Mouse (Mus musculus) layer of hippocampus, adult 8-10 months (tissue): ENCODE measurements around the gene Cnfn. TPM values are rescaled to one million over a fixed set of nuclear protein-coding genes. Genes with fewer than 3 reads are reported as not detected.

Source experiments
- DNase-seq, 2 experiments: peaks; one replicate each; pipeline ENCODE4 v3.0.0; 2022; ENCODE audit warnings: low spot score in 2 of 2
- total RNA-seq, 4 experiments: library from RNA; stranded (reverse); gene quantifications; 2 replicates each; pipeline ENCODE4 v1.2.4; 2022

Gene Cnfn
- total RNA-seq, 4 experiments from 2014 or later: 0.73 TPM; not detected in 3

DNA sequence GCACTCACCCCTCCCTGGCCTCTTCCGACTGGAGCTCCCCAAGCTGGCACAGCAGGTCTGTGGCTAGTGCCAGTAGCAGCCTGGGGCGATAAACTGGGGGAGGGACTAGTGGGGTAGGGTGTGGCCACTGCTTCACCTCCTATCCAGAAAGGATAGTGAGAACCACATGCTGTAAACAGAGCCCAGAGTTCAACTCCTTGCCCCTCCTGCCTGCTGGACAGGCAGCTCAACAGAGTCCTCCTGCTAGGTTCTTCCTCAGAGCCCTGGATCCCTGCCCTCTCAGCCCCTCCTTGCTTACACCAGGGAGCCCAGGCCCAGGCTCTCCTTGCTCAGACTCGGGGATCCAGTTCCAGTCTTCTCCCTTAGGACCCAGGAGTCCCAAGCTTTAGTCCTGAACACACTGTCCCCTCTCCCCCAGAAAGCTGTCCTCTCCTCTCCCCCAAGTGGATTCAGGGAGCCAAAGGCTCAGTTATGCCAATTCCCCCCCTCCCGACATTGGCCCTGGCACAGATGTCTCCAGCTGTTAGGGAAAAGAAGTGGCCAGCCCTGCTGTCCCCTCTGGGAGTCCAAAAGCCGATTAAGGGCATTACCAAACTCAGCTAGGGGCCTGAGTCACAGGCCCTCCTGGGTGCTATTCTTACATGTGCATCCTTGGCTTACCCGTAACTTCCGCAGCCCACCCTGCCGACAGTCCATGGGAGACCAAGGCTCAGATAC lies 20.7 kb upstream of the Cnfn start:
- no peak for DNase-seq

DNA sequence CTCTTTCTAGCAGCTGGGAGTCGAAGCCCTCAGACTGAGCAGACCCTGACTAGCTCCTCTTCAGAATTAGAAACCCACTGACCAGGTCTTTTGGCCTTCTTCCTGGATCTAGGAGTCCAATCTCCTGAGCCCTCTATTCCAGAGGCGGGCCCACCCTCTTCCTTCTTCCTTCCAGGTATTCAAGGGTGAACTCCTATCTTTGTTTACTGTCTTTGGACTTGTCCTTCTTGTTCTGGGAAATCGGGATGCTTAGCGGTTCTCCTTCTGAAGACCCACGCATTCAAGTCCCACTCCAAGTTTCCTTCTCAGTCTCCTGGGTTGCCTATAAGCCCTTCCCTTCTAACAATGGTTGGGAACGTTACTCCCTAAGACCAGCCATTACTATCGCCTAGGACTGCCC lies 19.4 kb upstream of the Cnfn start:
- DNase-seq: no peak

DNA sequence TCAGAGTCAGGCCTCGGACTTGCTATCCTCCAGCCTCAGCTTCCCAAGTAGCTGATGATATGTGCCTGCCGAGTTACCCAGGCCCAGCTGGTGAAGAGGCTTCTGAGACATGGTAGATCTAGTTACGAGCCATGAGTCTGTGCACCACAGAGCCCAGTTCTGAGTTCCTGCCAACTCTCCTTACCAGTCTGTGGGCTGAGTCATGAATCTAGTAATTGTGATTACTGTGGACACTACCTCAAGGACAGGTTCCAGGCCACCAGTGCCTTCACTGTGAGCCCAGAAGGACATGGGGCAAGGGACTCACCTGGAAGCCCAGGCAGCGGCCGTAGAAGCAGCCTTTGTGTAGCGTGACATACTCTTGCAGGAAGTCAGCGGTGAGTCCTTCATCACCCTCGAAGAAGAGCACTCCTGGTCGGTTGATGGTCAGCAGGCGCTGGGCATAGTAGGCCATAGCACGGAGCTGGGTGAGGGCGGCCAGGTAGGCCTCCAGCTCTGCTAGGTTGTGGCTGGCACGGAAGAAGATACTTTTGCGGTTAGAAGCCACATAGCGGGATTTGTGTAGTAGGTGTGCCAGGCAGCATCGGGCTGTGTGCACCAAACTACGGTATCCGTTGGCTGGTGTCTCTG lies 18.4 kb upstream of the Cnfn start:
- DNase-seq: no peak

DNA sequence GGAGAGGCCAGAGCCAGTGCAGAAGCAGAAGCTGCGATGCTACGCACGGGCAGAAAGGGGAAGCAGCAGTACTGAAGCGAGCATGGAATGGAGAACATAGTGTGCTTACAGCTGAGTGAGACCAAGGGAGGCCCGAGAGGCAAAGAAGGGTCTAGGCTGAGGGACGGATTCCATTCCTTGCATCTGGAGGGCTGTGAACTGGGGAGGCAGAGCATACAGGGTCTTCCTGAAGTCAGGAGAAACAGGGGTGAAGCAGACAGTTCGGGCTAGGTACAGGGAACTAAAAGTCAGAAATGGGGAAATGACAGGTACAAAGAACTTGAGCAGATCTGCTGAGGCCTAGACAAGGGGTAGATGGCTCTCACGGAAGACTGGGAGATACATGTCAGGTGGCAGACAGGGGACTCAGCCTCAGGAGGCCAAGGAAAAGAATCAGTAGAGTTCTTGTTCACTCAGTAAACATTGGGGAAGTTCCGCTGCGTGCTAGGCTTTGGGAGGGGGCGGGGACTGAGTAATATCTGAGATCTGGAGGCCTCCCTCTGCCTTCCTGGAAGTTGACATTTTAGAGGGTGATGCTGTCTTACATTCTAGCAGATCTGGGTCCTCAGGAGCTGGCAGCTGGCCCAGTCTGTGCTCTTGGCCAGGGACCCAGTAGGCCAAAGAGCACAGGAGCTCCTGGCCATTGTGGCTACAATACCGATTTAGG lies 16.5 kb upstream of the Cnfn start:
- peak in 1 of 2 experiments; percentile 53 for DNase-seq

DNA sequence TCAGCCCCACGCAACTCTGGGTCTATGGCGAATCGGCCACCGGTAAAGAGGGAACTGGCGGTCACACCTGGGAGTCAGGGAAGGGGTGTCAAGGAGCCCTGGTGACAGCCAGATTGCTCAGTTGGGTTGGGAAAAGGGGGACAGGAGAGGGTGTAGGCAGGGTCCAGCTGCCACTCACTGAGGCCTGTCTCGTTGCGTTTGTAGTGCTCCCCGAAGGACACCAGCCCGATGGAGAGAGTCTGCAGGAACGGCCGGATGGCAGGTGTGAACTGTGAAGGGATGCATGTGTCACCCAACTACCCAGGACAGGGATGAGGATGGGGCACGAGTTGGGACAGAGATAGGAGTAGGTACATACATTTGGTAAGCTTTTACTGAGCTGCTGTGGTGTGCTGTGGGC lies 15.7 kb upstream of the Cnfn start:
- DNase-seq: no peak

DNA sequence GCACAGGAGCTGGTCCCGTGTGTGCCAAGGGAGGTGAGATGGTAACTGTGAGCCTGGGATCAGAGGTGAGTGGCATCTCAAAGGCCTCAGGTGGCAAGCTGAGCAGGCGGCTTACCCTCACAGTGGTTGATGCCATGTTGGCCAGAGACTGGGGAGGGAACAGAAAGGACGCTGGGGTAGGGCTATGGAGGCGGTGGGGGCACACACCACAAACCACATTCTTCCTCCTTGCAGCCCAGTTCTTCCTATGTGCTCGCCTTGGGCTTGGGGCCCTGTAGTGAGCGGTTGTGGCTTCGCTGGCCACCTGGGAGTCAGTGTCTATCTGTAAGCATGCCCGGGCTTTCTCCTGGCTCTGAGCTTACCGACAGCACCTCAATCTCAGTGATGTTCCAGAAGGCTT lies 15.3 kb upstream of the Cnfn start:
- DNase-seq: no peak

DNA sequence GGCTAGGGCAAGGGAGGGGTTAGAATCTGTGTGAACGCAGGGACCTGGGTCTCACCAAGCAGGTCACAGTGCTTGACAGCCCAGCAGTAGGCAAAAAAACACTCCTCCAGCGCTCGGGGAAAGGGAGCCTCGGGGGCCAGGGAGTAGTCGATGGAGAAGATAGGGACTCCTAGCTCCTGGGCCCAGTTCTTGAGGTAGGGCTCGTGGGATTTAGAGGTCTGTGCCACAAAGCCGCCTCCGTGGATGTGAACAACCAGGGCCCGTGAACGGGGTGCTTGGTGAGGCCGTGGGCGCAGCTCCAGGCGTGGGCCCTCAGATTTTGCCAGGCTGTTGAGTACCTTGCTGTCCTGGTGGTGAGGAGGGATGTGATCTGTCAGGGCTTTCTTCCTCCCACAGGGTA lies 14.8 kb upstream of the Cnfn start:
- no peak for DNase-seq

- DNase-seq: no peak
Measured at GRCm38 (mm10) chr7:25383891-25384290, 14.4 kb upstream of the Cnfn start.

DNA sequence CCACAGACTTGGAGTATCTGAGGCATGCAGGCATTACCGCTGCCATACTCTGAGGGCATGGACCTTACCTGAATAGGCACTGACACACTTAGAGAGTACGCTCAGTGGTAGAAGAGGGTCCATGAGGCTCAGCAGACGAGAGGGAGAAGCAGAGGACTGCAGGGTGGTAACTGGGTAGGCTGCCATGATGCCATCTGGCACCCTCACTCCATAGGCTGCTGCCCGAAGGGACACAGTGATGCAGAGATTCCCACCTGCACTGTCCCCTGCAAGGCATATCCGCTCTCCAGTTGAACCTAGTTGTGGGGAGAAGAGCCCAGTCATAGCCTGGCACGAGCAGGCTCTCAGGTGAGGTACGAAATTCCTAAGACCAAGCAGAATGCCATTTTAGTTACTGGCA lies 13.9 kb upstream of the Cnfn start:
- DNase-seq: no peak

DNA sequence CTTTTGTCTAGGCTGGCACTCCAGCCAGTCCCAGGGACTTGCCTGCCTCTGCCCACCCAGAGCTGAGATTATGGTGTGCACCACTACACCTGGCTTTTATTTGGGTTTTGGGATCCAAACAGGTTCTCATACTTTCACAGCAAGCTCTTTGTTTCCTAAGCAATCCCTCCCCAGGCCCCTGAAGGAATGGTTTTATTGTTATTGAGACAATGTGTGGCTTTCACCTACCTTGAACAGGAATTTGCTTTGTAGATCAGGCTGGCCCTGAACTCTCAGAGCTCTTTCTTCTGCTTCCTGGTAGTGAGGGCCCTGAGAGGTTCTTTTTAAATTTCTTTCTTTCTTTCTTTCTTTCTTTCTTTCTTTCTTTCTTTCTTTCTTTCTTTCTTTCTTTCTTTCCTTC lies 13.0 kb upstream of the Cnfn start:
- DNase-seq: no peak

GRCm38 (mm10) chr7:25381284-25381680 lies 11.8 kb upstream of the Cnfn start:
- no peak for DNase-seq

DNA sequence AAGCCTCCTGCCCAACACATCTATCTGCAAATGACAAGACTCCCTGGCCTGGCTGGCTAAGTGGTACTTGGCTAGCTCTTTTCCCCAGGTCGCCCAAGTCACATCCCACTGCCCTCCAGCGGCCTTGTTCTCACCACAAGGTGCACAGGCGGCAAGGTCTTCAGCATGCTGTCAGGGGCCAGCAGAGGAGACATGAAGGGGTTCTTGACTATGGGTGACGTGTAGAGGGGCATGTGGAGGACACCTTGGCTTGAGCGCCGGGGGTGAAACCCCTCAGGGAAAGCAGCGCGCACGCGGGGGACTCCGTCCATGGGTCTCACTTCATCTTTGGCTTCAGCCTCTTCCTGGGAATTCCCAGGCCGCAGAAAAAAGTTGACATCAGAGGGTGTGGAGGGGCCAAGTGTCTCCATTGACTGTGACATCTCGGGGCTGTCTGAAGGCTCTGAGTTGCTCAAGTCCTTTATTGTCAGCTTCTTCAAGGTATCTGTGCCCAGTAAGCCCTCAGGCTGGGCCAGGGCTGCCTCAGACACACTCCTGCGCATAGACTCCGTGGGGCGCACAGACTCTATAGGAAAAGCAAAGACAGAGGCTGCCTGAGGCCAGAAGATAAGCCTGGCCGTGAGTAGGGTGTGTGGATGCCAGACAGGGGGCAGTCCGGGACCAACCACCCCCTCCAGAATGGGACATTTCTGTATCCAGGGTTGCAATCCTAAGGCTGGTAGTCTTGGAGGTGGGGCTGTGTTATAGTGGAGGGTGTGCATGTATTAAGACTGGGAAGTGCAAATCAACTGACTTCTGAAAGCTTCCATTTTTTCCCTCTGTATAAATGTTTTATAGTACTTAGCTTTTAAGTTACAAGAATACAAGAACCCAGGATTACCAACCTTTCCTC lies 11.1 kb upstream of the Cnfn start:
- no peak for DNase-seq

- no peak for DNase-seq
Measured at GRCm38 (mm10) chr7:25379551-25380351, 10.2 kb upstream of the Cnfn start.

DNA sequence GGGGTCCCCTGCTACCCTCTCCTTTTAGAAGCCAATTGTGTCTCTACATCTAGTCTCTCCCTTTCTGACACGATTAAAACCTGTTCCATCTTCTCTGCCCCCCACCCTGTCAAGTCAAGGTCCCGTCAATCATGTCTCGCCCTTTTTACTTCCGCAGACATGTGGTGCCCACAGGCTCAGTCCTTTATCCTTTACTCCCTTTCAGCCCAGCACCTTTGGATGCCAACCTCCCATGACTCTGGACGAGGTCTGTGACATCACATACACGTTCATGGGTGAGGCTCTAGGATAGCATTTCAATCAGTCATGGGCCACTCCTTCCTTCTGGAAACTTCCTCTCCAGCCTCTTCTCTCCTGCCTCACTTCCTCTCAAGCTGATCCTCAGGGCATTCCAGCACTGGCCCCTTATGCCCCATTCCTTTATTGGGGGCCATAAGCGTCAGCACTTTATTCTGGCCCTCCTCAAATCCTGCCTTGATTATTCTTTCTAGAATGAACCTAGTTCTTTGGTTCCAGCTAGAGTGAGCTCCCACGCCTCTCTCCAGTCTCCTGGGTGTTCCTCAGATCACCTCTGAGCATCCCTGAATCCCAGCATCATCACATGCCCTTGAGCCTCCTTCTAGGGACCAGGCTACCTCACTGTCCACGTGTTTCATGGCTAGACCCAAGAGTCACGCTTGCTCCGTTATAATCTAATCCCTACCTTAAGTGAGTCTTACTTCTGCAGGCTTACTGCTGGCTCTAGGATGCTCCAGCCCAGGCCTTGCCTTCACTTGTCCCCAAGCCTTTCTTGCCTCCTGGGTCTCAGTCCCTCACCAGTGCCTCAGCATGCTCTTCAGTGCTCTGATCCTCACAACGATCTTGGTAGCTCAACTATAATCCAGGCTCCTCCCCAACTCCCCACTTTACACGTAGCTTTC lies 8.9 kb upstream of the Cnfn start:
- DNase-seq: no peak

DNA sequence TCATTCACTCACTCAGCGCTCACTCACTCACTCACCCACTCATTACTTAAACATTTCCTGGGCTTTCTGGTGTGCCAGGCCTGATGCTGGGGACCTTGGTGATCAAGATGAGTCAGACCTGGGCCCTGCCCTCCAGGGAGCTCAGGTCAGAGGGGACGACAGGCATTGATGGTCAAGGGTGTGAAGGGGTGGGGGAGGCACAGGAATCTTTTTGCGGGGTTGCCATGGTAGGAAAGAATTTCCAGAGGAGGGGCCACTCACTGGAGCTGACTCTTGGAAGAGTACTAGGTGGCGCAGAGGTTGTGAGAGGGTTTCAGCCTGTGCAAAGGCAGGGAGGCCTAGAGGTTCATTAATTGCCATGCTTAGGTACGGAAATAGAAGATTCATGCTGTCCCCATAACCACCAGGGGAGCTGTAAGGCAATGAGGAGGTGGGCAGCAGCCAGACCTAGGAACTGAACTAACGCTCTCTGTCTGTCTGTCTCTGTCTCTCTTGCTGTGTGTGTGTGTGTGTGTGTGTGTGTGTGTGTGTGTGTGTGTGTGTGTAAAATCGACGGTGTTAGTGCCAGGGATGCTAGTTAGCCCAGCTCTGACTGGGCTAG lies 7.7 kb upstream of the Cnfn start:
- DNase-seq: no peak

- peak; percentile 92 to 94 for DNase-seq
Measured at GRCm38 (mm10) chr7:25376556-25376955, 7.0 kb upstream of the Cnfn start.

DNA sequence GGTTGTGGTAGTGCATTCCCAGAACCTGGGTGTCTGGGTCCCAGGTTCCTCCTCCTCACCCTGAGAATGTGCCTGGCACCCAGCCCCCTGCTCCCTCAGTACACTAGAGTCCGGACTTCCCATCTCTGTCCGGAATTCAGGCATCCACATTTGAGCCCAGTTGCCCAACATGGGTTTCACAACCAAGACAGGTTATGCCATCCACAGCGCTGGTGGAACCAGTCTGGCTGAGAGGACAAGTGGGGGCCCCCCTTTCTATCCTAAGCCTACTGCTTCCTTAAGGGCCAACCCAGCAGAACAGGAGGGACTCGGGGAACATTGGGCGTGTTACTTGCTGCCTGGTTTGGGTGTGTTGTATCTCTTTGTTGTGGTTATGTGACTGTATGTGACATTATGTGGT lies 2.9 kb upstream of the Cnfn start:
- no peak for DNase-seq

GRCm38 (mm10) chr7:25368333-25368732 lies 1.2 kb downstream of the Cnfn start:
- DNase-seq: no peak

DNA sequence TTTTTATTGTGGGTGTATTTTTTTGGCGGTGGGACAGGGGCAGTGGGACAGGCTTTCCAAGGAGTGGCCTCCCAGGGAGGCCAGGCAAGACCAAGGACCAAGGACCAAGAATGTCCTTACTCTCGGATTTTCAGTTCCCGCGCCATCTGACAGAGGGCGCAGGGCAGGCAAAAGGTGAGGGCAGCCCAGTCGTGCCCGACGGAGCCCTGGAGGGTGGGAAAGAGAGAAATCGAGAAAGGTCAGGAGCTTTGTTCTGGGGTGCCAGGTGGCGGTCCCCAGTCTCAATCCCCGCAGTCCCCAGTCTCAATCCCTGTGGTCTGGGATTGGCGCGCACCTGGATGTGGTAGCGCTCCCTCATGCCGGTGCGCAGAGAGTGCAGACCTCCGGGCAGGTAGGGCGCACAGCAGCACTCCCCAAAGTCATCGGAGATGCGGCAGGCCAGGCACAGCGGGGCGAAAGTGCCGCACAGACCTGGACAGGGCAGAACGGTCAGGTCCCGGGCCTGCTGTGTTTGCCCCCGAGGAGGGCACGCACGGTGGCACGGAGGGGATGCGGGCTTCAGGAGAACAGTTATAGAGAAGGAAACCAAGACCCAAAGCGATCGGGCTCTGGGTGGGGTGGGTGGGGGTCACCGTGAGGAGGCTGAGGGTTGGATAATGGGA lies 1.8 kb downstream of the Cnfn start:
- DNase-seq: no peak
